Mouse (Mus musculus) megakaryocyte, embryonic 14.5 days (primary cell): ENCODE results near the gene Ctcf.

Experiments
- FLI1 ChIP-seq: IDR thresholded peaks from 2 replicates; pipeline ENCODE4 v1.6.1; 2012; ENCODE audit warnings: low read length, inconsistent platforms, mixed read lengths
- GATA1 ChIP-seq: IDR thresholded peaks from 3 replicates; pipeline ENCODE4 v1.6.1; 2012; ENCODE audit warnings: mixed read lengths, low read length, inconsistent platforms, borderline replicate concordance

DNA sequence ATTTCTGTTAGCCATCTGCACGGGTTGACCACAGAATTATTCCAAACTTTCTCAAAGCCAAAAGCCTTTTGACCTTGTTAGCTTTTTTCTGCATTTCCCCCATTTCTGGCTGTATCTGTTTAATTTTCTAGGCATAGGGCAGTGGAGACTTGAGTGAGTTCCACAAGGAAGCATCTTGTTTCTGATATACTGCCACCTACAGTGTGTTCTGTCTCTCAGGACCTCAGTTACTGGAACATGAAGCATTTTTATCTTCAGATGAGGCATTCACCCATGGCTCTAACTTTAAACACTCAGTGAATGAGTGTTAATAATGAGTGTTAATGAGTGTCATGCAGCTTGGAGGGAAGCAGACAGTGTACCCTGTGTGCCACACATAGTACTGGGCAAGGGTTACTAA, 41.5 kb downstream of the Ctcf start:
- no peak for TF ChIP-seq GATA1
- TF ChIP-seq FLI1 = no peak
